Mouse (Mus musculus) erythroblast, embryonic 14.5 days (primary cell): Measurements from ENCODE around the gene Crybg1.

Experiments
- GATA1 ChIP-seq: IDR thresholded peaks from 2 replicates; pipeline ENCODE4 v1.6.1; 2012; ENCODE audit warnings: low read length, inconsistent platforms, mixed read lengths
- TAL1 ChIP-seq: IDR thresholded peaks from 3 replicates; pipeline ENCODE4 v1.6.1; 2012; ENCODE audit warnings: low read length, inconsistent platforms, mixed read lengths

DNA sequence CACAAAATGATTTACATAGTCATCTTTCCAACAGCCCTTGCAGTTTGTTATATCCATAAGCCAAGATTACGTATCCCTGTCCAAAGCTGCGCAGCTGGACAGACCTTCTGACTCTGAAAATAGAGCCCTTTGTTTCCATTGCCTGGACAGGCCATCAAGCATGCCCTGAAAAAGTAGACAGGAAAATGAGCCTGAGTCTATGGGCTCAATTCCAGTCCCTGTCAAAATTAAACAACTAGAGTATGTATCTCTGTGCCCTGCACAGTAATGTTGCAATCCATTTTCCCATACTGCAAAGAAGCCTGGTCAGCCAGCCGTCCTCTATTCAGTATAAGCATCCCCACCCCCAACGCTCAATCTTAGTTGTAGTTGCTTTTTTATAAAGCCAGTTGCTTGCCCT is 141.8 kb downstream of the Crybg1 start:
- no peak for TF ChIP-seq GATA1
- no peak for TF ChIP-seq TAL1
